Mouse (Mus musculus) midbrain, embryonic 10.5 days (tissue): Measurements from ENCODE around the gene Pimreg. TPM values are rescaled to one million over a fixed set of nuclear protein-coding genes. Genes with fewer than 3 reads are reported as not detected.

Experiments used
- DNase-seq: peaks from one replicate; pipeline ENCODE4 v3.0.0-alpha.2; 2017; ENCODE audit warnings: low spot score
- H3K27ac ChIP-seq: fragments of 300-500 bp; sonication (generic); replicated peaks from 2 replicates; pipeline ENCODE4 v1.5.1; 2016; ENCODE audit warnings: mild to moderate bottlenecking
- H3K27me3 ChIP-seq: fragments of 300-500 bp; sonication (generic); 2 replicates; pipeline ENCODE4 v1.6.1; 2016; ENCODE audit warnings: low read depth, mild to moderate bottlenecking; ENCODE audit not compliant: poor library complexity, severe bottlenecking
- H3K36me3 ChIP-seq: fragments of 300-500 bp; sonication (generic); 2 replicates; pipeline ENCODE4 v1.6.1; 2016; ENCODE audit warnings: mild to moderate bottlenecking, moderate library complexity
- H3K4me1 ChIP-seq: fragments of 300-500 bp; sonication (generic); 2 replicates; pipeline ENCODE4 v1.6.1; 2016
- H3K4me3 ChIP-seq: fragments of 300-500 bp; sonication (generic); 2 replicates; pipeline ENCODE4 v1.5.1; 2016; ENCODE audit warnings: mild to moderate bottlenecking, moderate library complexity
- H3K9me3 ChIP-seq: fragments of 300-500 bp; sonication (generic); replicated peaks from 2 replicates; pipeline ENCODE4 v1.6.1; 2016; ENCODE audit warnings: mild to moderate bottlenecking
- WGBS: fragments of 180-500 bp; shearing (Covaris S2); methylation state at CpG from one replicate; pipeline ENCODE4 v1.1.7; 2016; 5-methylcytosine and 5-hydroxymethylcytosine counted together
- polyA plus RNA-seq: library from polyadenylated mRNA; unstranded; fragments of >200 nt; fragmentation: Nextera tagmentation; extraction: Ambion mirVana; gene quantifications from 2 replicates; pipeline ENCODE4 v1.2.1, GENCODE M21; 2016

Gene Pimreg
- polyA plus RNA-seq, 1 experiment from 2014 or later: 280 TPM

GRCm38 (mm10) chr11:72037409-72037808 lies 4.4 kb upstream of the Pimreg start, which contains the start of gene Aipl1:
Gene Aipl1 (minus strand): TSS chr11:72037509.
- peaks cover 47% of the 10 kb centered on the region for H3K4me1 ChIP-seq
- no peak within 1 kb of the TSS for H3K4me3 ChIP-seq
- WGBS: 57% methylated on average over 4 of the region's 4 CpGs
- H3K27me3 ChIP-seq: peaks cover 14% of the 10 kb centered on the region; the same call in 1 of the 2 replicates
- H3K36me3 ChIP-seq: no peaks in the 10 kb centered on the region
- H3K9me3 ChIP-seq: no peaks in the 10 kb centered on the region
- peak within 1 kb of the TSS; percentile 55; the same call in 1 of the 2 replicates for H3K27ac ChIP-seq
- DNase-seq: no peak

DNA sequence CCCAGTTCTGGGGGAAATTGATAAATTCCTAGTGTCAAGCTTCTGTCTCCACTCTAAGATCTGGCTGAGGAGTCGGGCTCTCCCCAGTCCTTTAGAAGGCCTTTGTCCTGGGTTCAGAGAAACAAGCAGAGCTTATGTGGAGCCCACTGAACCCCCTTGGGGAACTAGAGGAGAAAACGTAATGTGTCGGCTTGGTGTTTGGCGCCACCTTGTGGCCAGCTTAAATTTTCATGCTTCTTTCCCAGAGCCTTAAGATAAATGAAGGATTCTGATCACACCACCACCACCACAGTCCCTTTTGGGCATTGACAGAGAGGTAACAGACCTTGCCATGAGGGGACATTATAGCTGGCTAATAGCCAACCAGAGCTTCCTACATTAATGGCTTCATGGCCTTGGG lies 3.8 kb upstream of the Pimreg start:
- Histone ChIP-seq H3K36me3 (no peaks in the 10 kb centered on the region), H3K9me3 (no peaks in the 10 kb centered on the region), H3K4me3 (no peak overlapping the region), H3K27me3 (peaks cover 14% of the 10 kb centered on the region; the same call in 1 of the 2 replicates), H3K27ac (peak overlapping the region; percentile 55; the same call in 1 of the 2 replicates), H3K4me1 (peaks cover 53% of the 10 kb centered on the region)
- peak; percentile 81 for DNase-seq
- WGBS: 2% methylated on average over 4 of the region's 4 CpGs

- WGBS: 40% methylated on average over 16 of the region's 16 CpGs
- Histone ChIP-seq H3K4me3 (peak overlapping the region; percentile 24; the same call in 1 of the 2 replicates), H3K27me3 (peaks cover 14% of the 10 kb centered on the region; the same call in 1 of the 2 replicates), H3K9me3 (no peaks in the 10 kb centered on the region), H3K4me1 (peaks cover 71% of the 10 kb centered on the region), H3K36me3 (peaks cover 12% of the 10 kb centered on the region), H3K27ac (peak overlapping the region; percentile 67)
- no peak for DNase-seq
These were observed 2.0 kb upstream of the Pimreg start for GRCm38 (mm10) chr11:72039599-72040386.

GRCm38 (mm10) chr11:72041290-72041767 lies 503 bp upstream of the Pimreg start:
- WGBS: 14% methylated on average over 6 of the region's 6 CpGs
- no peak for DNase-seq
- peak overlapping the region; percentile 80 for H3K4me3 ChIP-seq
- peak overlapping the region; percentile 97 for H3K27ac ChIP-seq
- peaks cover 28% of the 10 kb centered on the region for H3K36me3 ChIP-seq
- H3K9me3 ChIP-seq: no peaks in the 10 kb centered on the region
- H3K27me3 ChIP-seq: peaks cover 14% of the 10 kb centered on the region; the same call in 1 of the 2 replicates
- H3K4me1 ChIP-seq: peaks cover 80% of the 10 kb centered on the region

- Histone ChIP-seq H3K9me3 (no peaks in the 10 kb centered on the region), H3K27ac (peak overlapping the region; percentile 97), H3K27me3 (peaks cover 10% of the 10 kb centered on the region; the same call in 1 of the 2 replicates), H3K36me3 (peaks cover 40% of the 10 kb centered on the region), H3K4me3 (peak overlapping the region; percentile 80), H3K4me1 (peaks cover 76% of the 10 kb centered on the region)
- 2% methylated on average over 14 of the region's 14 CpGs for WGBS
- DNase-seq: no peak
These were observed 799 bp downstream of the Pimreg start for GRCm38 (mm10) chr11:72042631-72043030.

DNA sequence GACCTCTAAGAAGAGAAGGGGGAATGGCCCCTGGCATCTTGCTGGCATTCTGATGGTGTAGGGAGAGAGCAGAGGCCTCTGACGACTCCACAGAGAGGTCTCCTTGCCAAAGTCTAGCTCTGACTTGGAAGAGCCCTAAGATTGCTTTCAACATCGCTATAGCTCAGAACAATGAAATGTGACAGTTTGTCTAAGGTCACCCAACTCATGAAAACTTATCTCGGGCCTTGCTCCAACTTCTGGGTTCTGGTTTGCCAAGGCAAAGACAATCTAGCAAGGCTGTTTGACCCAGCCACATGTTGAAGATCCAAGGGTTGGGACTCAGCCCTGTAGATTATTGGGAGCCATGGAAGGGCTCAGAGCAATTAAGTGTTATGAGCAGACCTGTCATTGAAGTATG lies 2.4 kb downstream of the Pimreg start:
- WGBS: 89% methylated on average over 3 of the region's 3 CpGs
- DNase-seq: no peak
- no peaks in the 10 kb centered on the region for H3K9me3 ChIP-seq
- H3K4me3 ChIP-seq: peak overlapping the region; percentile 80
- H3K4me1 ChIP-seq: peaks cover 60% of the 10 kb centered on the region
- H3K36me3 ChIP-seq: peaks cover 53% of the 10 kb centered on the region
- H3K27ac ChIP-seq: no peak overlapping the region
- H3K27me3 ChIP-seq: peaks cover 11% of the 10 kb centered on the region

- peaks cover 44% of the 10 kb centered on the region for H3K4me1 ChIP-seq
- H3K27me3 ChIP-seq: peaks cover 49% of the 10 kb centered on the region
- H3K27ac ChIP-seq: no peak overlapping the region
- no peaks in the 10 kb centered on the region for H3K9me3 ChIP-seq
- WGBS: 53% methylated on average over 6 of the region's 6 CpGs
- no peak for DNase-seq
- H3K4me3 ChIP-seq: no peak overlapping the region
- peaks cover 51% of the 10 kb centered on the region for H3K36me3 ChIP-seq
These were observed 6.9 kb downstream of the Pimreg start for GRCm38 (mm10) chr11:72048730-72049129.

DNA sequence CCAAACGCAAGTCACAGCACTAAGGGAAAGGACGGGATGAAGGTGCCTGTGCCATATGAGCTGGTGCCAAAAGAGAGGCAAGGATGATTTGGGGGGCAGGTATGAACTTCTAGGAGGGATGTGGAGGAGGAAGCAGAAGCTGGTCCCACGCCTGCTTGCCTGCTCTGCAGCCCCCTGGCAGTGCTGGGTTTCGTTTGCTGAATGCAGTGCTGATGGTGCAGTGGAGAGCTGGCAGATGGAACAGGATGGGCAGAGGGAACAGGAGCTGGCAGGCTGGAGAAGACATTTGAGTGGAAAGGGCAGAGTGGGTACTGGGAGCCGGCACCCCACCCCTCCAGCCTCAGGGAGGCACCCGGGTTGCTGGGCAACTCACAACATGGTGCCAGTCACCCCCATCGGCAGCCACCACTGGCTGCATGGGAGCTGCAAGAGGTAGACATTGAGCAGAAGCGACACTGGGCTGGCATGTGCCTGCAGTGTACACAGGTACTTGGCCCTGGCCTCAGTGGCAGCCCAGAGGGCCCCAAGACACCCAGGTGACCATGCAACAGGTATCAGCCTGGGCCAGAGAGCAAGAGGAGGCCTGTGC lies 7.4 kb downstream of the Pimreg start:
- H3K4me3 ChIP-seq: no peak overlapping the region
- peaks cover 38% of the 10 kb centered on the region for H3K4me1 ChIP-seq
- H3K36me3 ChIP-seq: peaks cover 46% of the 10 kb centered on the region
- no peaks in the 10 kb centered on the region for H3K9me3 ChIP-seq
- no peak for DNase-seq
- WGBS: 74% methylated on average over 8 of the region's 8 CpGs
- peaks cover 55% of the 10 kb centered on the region for H3K27me3 ChIP-seq
- no peak overlapping the region for H3K27ac ChIP-seq

DNA sequence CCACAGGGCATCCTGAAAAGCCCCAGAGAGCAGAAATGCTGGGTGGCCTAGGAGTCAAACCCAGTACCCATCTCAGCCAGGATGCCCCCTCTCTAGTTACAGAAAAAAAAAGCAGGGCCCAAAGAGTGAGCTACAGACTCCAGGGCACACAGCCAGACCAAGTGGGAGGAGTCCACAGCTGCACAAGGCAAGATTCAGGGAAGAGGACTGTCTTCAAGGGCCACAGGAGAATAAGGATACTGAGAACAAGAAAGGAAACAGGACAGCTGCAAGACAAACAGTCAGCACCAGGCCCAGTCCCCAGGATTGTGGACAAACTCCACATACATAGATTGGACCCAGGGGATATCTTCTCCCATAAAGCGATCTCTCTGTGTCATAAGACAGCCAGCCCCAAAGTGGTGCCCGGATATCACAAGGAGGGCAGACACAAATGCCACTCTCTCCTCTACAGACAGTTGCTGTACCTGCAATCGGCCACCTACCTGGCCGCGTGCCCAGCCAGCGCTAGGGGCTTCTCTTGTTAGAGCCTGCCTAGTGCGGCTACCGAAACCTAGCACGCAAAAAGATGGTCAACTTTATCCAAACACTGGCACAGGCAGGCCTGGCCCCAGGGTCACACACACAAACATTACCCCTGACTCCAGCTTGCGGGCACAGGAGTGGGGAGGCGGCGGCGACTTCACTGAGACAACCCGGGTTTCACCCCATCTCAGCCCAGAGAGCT lies 8.5 kb downstream of the Pimreg start:
- peaks cover 28% of the 10 kb centered on the region for H3K4me1 ChIP-seq
- H3K27ac ChIP-seq: peak overlapping the region; percentile 70; the same call in 1 of the 2 replicates
- peaks cover 35% of the 10 kb centered on the region for H3K36me3 ChIP-seq
- no peak for DNase-seq
- H3K27me3 ChIP-seq: peaks cover 56% of the 10 kb centered on the region
- H3K9me3 ChIP-seq: no peaks in the 10 kb centered on the region
- H3K4me3 ChIP-seq: peak overlapping the region; percentile 69
- 23% methylated on average over 14 of the region's 14 CpGs for WGBS

GRCm38 (mm10) chr11:72050895-72051858 lies 9.3 kb downstream of the Pimreg start:
- Histone ChIP-seq H3K27ac (peak overlapping the region; percentile 70), H3K4me1 (peaks cover 33% of the 10 kb centered on the region), H3K27me3 (peaks cover 56% of the 10 kb centered on the region), H3K36me3 (peaks cover 27% of the 10 kb centered on the region), H3K4me3 (peak overlapping the region; percentile 69), H3K9me3 (no peaks in the 10 kb centered on the region)
- WGBS: 3% methylated on average over 45 of the region's 45 CpGs
- DNase-seq: peak; percentile 59

GRCm38 (mm10) chr11:72052221-72052620 lies 10.4 kb downstream of the Pimreg start:
- peaks cover 33% of the 10 kb centered on the region for H3K4me1 ChIP-seq
- no peak overlapping the region for H3K4me3 ChIP-seq
- H3K9me3 ChIP-seq: no peaks in the 10 kb centered on the region
- no peak overlapping the region for H3K27ac ChIP-seq
- H3K27me3 ChIP-seq: peaks cover 56% of the 10 kb centered on the region
- WGBS: 63% methylated on average over 3 of the region's 3 CpGs
- peaks cover 16% of the 10 kb centered on the region for H3K36me3 ChIP-seq
- DNase-seq: no peak
